Mouse (Mus musculus): Measurements from ENCODE around the gene Rell1.

The Rell1 gene

GRCm38 (mm10) chr5:63968443-63969415, at the start of gene Rell1:
TSS of gene Rell1 (minus strand) at chr5:63968897.
- peak; percentile 97 to 98 for DNase-seq

DNA sequence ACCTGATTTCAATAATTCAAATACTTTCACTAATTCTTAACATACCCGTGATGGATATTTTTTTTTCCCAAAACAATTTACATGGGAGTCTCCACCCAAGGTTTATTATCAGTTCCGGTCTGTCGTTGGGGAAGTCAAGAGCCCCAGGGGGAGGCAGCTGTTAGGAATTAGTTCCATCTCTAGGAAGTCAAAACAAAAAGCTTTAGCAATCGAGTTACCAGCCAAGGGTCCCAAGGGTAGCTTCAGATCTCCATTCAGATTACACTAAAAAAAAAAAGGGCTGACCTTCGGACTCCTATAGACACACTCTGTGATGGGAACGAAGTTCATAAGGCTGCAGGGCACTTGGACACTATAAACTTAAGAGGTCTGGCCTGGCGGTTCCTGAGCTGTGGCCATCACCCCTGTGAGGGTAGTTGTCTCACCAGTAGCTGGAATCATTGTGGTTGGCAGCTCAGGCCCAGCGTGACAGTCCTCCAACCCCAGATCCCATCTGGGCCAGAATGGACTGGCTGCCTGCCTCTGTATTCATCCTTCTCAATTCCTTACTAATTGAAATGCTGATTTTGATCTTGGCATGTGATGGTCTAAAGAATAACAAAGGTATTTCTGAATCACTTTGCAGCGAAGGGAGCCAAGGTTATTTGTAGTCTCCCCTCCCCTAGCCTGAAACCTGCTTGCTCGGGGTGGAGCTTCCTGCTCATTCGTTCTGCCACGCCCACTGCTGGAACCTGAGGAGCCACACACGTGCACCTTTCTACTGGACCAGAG, 44.1 kb upstream of the Rell1 start:
- no peak for DNase-seq

DNA sequence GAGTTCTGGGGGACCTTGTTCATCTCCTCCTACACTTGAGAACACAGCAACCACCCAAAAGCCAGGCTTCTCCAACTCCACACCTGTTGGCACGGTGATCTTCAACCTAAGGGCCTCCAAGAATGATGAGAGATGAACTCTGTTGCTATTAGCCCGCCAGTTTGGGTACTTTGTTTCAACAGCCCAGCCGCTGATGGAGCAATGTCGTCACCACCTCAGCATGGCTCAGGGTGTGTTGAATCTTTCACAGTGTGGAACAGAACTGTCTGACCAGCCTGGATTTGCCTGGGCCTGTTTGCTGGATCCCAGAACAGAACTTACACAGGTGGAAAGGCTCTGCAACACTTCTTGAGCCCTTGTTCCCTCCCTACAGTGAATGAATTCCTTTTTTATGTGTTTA, 37.9 kb upstream of the Rell1 start:
- peak in 1 of 2 experiments; percentile 19 for DNase-seq

- no peak for DNase-seq
These were observed 34.6 kb upstream of the Rell1 start for GRCm38 (mm10) chr5:64003302-64003701.

GRCm38 (mm10) chr5:63993865-63994264, 25.2 kb upstream of the Rell1 start:
- no peak for DNase-seq

GRCm38 (mm10) chr5:63990675-63991074, 22.0 kb upstream of the Rell1 start:
- DNase-seq = no peak

DNA sequence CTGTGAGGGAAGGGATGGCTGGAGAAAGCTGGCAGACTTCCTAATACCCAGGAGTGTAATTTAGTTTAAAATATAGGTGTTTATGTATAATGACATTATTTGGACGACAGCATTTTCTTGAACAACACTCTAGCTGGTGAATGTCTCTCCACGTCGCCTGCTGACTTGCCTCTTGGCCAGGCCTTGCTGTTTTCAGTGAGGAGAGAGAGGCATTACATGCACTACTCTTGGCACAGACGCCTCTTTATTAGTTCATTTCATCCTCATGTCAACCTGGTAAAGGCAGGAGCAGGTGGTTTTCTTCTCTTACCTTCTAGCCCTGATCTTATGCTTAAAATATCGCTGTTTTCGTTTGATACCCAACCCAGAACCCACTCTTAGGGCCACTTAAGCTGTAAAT, 17.6 kb upstream of the Rell1 start:
- no peak for DNase-seq

DNA sequence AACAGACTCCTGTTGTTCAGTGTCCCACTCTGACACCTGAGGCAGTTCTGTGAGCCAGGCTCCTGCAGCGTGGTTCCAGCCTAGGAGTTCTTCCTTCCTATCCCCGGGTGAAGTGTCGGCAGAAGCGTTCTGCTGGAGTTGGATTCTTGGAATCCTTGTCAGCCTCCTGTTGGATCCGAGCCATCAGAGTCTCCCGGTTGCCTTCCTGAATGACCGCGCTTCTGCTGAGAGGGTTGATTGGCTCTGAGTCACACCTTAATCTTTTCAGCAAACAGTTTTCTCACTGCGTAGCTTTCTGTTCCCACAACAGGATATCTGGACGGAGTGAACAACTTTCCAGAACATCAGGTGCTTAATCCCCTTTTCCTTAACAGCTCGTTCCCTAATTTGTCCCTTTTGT, 13.6 kb upstream of the Rell1 start:
- peak; percentile 6 to 50 for DNase-seq

DNA sequence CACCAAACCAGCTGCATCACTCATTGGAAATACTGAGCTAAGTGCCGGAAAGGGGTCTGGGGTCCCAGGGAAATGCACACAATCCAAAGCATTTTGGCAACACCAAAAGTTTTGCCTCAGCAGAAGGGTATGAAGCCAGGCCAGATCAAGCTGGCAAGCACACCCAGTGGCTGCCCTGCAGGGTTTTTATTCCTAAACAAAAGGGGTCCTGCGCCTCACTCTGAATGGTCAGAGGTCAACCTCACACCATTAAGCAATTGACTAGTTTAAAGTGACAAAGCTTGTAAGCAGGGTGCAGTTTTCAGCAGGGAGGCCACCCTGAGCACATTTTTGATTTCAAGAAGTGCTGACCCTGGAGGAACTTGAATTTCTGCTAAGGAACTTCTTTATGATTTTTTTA, 2.3 kb upstream of the Rell1 start:
- DNase-seq = no peak

- peak in 1 of 2 experiments; percentile 39 for DNase-seq
These were observed 1.6 kb upstream of the Rell1 start for GRCm38 (mm10) chr5:63970281-63970732.

- DNase-seq = no peak
These were observed 897 bp upstream of the Rell1 start for GRCm38 (mm10) chr5:63969476-63970112.

GRCm38 (mm10) chr5:63967591-63968141, 1.0 kb downstream of the Rell1 start:
- peak; percentile 17 to 55 for DNase-seq

GRCm38 (mm10) chr5:63966379-63966778, 2.3 kb downstream of the Rell1 start:
- peak in 1 of 2 experiments; percentile 15 for DNase-seq

GRCm38 (mm10) chr5:63965946-63966345, 2.8 kb downstream of the Rell1 start:
- DNase-seq = no peak

DNA sequence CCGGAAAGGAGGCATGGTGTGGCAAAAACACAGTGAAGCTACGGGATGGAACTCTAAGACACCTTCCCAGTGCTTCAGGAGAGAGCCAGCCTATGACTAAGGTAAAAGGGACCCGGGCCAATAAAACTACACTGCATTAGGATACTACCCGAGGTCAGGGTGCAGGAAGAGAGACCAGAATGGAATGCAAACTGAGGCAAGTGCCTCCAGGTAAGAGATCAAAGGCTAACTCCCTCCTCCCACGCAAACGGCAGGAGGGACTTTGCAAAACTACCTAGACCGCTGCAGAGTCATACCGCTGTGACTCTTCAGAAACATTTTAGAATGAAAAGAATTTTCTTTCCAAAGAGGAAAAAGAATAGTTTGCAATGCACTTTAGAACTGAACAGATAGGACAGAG, 4.1 kb downstream of the Rell1 start:
- DNase-seq = no peak

- no peak for DNase-seq
These were observed 7.0 kb downstream of the Rell1 start for GRCm38 (mm10) chr5:63961726-63962125.

- no peak for DNase-seq
These were observed 8.1 kb downstream of the Rell1 start for GRCm38 (mm10) chr5:63960565-63960964.

DNA sequence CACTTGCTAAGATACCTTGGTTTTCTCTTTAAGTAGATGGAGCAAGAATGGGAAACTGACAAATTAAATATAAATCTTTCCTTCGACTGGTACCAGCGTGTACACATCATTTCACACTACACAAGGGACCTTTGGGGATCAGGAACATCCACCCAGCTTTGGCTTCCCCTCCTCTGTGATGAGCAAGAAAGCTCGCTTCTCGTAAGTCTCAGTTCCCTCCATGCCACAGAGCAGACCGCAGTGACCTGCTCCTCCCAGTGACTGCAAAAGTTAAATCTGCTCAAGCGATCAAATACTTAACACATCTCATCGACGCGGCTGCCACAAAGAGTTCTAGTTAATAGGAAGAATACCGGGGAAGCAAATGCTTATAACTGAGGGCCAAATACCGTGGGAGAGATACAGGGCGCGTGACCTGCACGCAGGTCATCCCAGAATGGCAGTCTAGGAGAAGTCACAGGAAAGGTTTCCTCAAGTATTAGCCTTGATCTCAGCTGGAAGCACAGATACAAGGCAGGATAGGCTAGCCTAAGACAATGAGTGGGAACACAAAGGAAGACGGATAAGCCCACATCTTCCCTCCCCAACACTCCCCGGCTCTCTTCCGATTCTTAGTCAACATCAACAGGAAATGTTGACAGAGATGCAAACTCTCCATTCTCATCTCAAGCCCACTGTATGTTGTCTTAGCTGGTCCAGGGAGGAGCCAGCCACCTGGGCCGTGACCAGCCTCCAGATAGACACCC, 9.6 kb downstream of the Rell1 start:
- DNase-seq = no peak

DNA sequence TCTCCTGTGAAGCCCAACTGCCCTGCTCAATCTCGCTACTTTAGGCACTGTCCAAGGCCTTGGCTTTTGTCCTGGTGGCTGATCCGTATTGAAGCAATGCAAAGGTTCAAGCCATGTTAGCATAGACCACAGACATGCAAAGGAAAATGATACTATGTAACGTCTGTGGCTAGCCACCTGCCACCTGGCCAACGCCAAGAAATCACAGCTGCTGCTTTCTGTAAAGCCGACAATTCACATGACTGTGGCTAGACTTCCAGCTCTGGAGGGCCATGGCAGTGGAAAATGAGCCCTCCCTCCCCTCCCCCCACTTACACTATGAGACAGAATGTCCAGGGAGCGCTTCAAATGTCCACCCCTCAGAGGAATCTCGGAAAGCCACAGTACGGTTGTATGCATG, 11.1 kb downstream of the Rell1 start:
- DNase-seq = no peak

- no peak for DNase-seq
These were observed 12.3 kb downstream of the Rell1 start for GRCm38 (mm10) chr5:63956411-63956810.

DNA sequence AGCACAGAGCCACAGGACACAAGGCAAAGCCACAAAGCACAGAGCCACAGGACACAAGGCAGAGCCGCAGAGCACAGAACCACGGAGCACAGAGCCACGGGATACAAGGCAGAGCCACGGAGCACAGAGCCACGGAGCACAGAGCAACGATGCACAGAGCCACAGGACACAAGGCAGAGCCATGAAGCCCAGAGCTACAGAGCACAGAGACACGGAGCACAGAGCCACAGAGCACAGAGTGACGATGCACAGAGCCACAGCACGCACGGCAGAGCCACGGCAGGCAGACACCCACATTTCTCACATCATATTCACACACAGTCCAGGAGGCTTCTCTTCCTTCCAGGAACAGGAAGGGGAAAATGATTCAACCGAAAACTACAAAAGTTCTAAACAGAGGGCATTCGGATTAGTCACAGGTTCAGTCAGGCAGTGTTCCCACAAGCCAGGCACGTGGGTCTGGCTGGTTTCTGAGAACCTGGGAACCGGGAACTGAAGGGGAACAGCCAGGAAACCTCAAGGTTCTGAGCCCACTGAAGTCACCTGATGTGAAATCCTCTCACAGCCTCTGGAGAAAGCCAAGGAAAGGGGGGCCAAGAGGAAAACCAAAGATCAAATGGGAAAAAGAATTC, 15.2 kb downstream of the Rell1 start:
- no peak for DNase-seq

- no peak for DNase-seq
These were observed 16.7 kb downstream of the Rell1 start for GRCm38 (mm10) chr5:63952039-63952438.
